Mouse (Mus musculus): ENCODE results near the gene Zfp64. TPM values are rescaled to one million over a fixed set of nuclear protein-coding genes. Genes with fewer than 3 reads are reported as not detected.

Gene Zfp64
- polyA plus RNA-seq, 1 experiment from 2014 or later, result 37.2 TPM

- 78% methylated on average over 10 of the region's 10 CpGs for WGBS
Measured at GRCm38 (mm10) chr2:168939261-168939933, 16.0 kb downstream of the Zfp64 start.

GRCm38 (mm10) chr2:168936896-168937295, 18.5 kb downstream of the Zfp64 start:
- Histone ChIP-seq H3K27me3 (ENCODE audit: control insufficient read depth, insufficient read depth, low read length) (no peaks in the 10 kb centered on the region), H3K27ac (ENCODE audit: low read length) (no peak overlapping the region), H3K9me3 (ENCODE audit: control insufficient read depth, low read depth, low read length) (no peaks in the 10 kb centered on the region), H3K36me3 (ENCODE audit: control insufficient read depth, insufficient read depth, low read length) (peaks cover 50% of the 10 kb centered on the region), H3K9ac (replicated peaks; ENCODE audit: low read depth, low read length) (no peak overlapping the region), H3K4me2 (replicated peaks; ENCODE audit: low read depth, low read length) (no peak overlapping the region), H3K4me1 (ENCODE audit: control insufficient read depth, insufficient read depth, low read length) (no peaks in the 10 kb centered on the region), H3K4me3 (ENCODE audit: low read depth, low read length) (no peak overlapping the region)
- ATAC-seq (ENCODE audit: insufficient number of reproducible peaks, insufficient read depth, low FRiP score, low read depth), result no peak
- 90% methylated on average over 6 of the region's 6 CpGs for WGBS

More at GRCm38 (mm10) chr2:168939261-168939933, 16.0 kb downstream of the Zfp64 start:
- H3K9me3 ChIP-seq (ENCODE audit: control insufficient read depth, low read depth, low read length), result no peaks in the 10 kb centered on the region
- no peak overlapping the region for H3K4me3 ChIP-seq (ENCODE audit: low read depth, low read length)
- H3K27me3 ChIP-seq (ENCODE audit: control insufficient read depth, insufficient read depth, low read length), result no peaks in the 10 kb centered on the region
- no peak overlapping the region for H3K27ac ChIP-seq (ENCODE audit: low read length)
- no peak for ATAC-seq (ENCODE audit: insufficient number of reproducible peaks, insufficient read depth, low FRiP score, low read depth)
- H3K4me2 ChIP-seq (replicated peaks; ENCODE audit: low read depth, low read length), result no peak overlapping the region
- no peaks in the 10 kb centered on the region for H3K4me1 ChIP-seq (ENCODE audit: control insufficient read depth, insufficient read depth, low read length)
- no peak overlapping the region for H3K9ac ChIP-seq (replicated peaks; ENCODE audit: low read depth, low read length)
- H3K36me3 ChIP-seq (ENCODE audit: control insufficient read depth, insufficient read depth, low read length), result peaks cover 40% of the 10 kb centered on the region

- WGBS, result 82% methylated on average over 35 of the region's 35 CpGs
Measured at GRCm38 (mm10) chr2:168935165-168935564, 20.2 kb downstream of the Zfp64 start.

GRCm38 (mm10) chr2:168931686-168932085, 23.7 kb downstream of the Zfp64 start:
- ATAC-seq (ENCODE audit: insufficient number of reproducible peaks, insufficient read depth, low FRiP score, low read depth), result no peak
- no peaks in the 10 kb centered on the region for H3K9me3 ChIP-seq (ENCODE audit: control insufficient read depth, low read depth, low read length)
- H3K4me1 ChIP-seq (ENCODE audit: control insufficient read depth, insufficient read depth, low read length), result no peaks in the 10 kb centered on the region
- no peak overlapping the region for H3K4me2 ChIP-seq (replicated peaks; ENCODE audit: low read depth, low read length)
- H3K27me3 ChIP-seq (ENCODE audit: control insufficient read depth, insufficient read depth, low read length), result no peaks in the 10 kb centered on the region
- H3K36me3 ChIP-seq (ENCODE audit: control insufficient read depth, insufficient read depth, low read length), result peaks cover 38% of the 10 kb centered on the region
- no peak overlapping the region for H3K27ac ChIP-seq (ENCODE audit: low read length)
- no peak overlapping the region for H3K4me3 ChIP-seq (ENCODE audit: low read depth, low read length)
- 93% methylated on average over 14 of the region's 14 CpGs for WGBS
- no peak overlapping the region for H3K9ac ChIP-seq (replicated peaks; ENCODE audit: low read depth, low read length)

More at GRCm38 (mm10) chr2:168935165-168935564, 20.2 kb downstream of the Zfp64 start:
- Histone ChIP-seq H3K9ac (replicated peaks; ENCODE audit: low read depth, low read length) (no peak overlapping the region), H3K4me3 (ENCODE audit: low read depth, low read length) (no peak overlapping the region), H3K27ac (ENCODE audit: low read length) (no peak overlapping the region), H3K9me3 (ENCODE audit: control insufficient read depth, low read depth, low read length) (no peaks in the 10 kb centered on the region), H3K4me2 (replicated peaks; ENCODE audit: low read depth, low read length) (no peak overlapping the region), H3K36me3 (ENCODE audit: control insufficient read depth, insufficient read depth, low read length) (peaks cover 48% of the 10 kb centered on the region), H3K4me1 (ENCODE audit: control insufficient read depth, insufficient read depth, low read length) (no peaks in the 10 kb centered on the region), H3K27me3 (ENCODE audit: control insufficient read depth, insufficient read depth, low read length) (no peaks in the 10 kb centered on the region)
- ATAC-seq (ENCODE audit: insufficient number of reproducible peaks, insufficient read depth, low FRiP score, low read depth), result no peak

- no peak overlapping the region for H3K4me3 ChIP-seq (ENCODE audit: low read depth, low read length)
- WGBS, result 22% methylated on average over 10 of the region's 10 CpGs
- ATAC-seq (ENCODE audit: insufficient number of reproducible peaks, insufficient read depth, low FRiP score, low read depth), result no peak
- no peak overlapping the region for H3K9ac ChIP-seq (replicated peaks; ENCODE audit: low read depth, low read length)
- H3K27me3 ChIP-seq (ENCODE audit: control insufficient read depth, insufficient read depth, low read length), result no peaks in the 10 kb centered on the region
- no peaks in the 10 kb centered on the region for H3K4me1 ChIP-seq (ENCODE audit: control insufficient read depth, insufficient read depth, low read length)
- H3K36me3 ChIP-seq (ENCODE audit: control insufficient read depth, insufficient read depth, low read length), result peaks cover 41% of the 10 kb centered on the region
- no peak overlapping the region for H3K27ac ChIP-seq (ENCODE audit: low read length)
- no peaks in the 10 kb centered on the region for H3K9me3 ChIP-seq (ENCODE audit: control insufficient read depth, low read depth, low read length)
- H3K4me2 ChIP-seq (replicated peaks; ENCODE audit: low read depth, low read length), result no peak overlapping the region
Measured at GRCm38 (mm10) chr2:168929691-168930090, 25.7 kb downstream of the Zfp64 start.

GRCm38 (mm10) chr2:168927401-168927800, 28.0 kb downstream of the Zfp64 start:
- no peak overlapping the region for H3K9ac ChIP-seq (replicated peaks; ENCODE audit: low read depth, low read length)
- no peaks in the 10 kb centered on the region for H3K27me3 ChIP-seq (ENCODE audit: control insufficient read depth, insufficient read depth, low read length)
- no peak for ATAC-seq (ENCODE audit: insufficient number of reproducible peaks, insufficient read depth, low FRiP score, low read depth)
- WGBS, result 68% methylated on average over 7 of the region's 7 CpGs
- no peak overlapping the region for H3K4me3 ChIP-seq (ENCODE audit: low read depth, low read length)
- no peaks in the 10 kb centered on the region for H3K4me1 ChIP-seq (ENCODE audit: control insufficient read depth, insufficient read depth, low read length)
- peaks cover 24% of the 10 kb centered on the region for H3K36me3 ChIP-seq (ENCODE audit: control insufficient read depth, insufficient read depth, low read length)
- no peak overlapping the region for H3K27ac ChIP-seq (ENCODE audit: low read length)
- no peak overlapping the region for H3K4me2 ChIP-seq (replicated peaks; ENCODE audit: low read depth, low read length)
- H3K9me3 ChIP-seq (ENCODE audit: control insufficient read depth, low read depth, low read length), result no peaks in the 10 kb centered on the region

GRCm38 (mm10) chr2:168926257-168926810, 29.1 kb downstream of the Zfp64 start:
- H3K27ac ChIP-seq (ENCODE audit: low read length), result no peak overlapping the region
- H3K4me1 ChIP-seq (ENCODE audit: control insufficient read depth, insufficient read depth, low read length), result no peaks in the 10 kb centered on the region
- H3K27me3 ChIP-seq (ENCODE audit: control insufficient read depth, insufficient read depth, low read length), result no peaks in the 10 kb centered on the region
- H3K9me3 ChIP-seq (ENCODE audit: control insufficient read depth, low read depth, low read length), result no peaks in the 10 kb centered on the region
- no peak overlapping the region for H3K4me3 ChIP-seq (ENCODE audit: low read depth, low read length)
- no peak overlapping the region for H3K4me2 ChIP-seq (replicated peaks; ENCODE audit: low read depth, low read length)
- 90% methylated on average over 37 of the region's 37 CpGs for WGBS
- H3K9ac ChIP-seq (replicated peaks; ENCODE audit: low read depth, low read length), result no peak overlapping the region
- no peak for ATAC-seq (ENCODE audit: insufficient number of reproducible peaks, insufficient read depth, low FRiP score, low read depth)
- peaks cover 17% of the 10 kb centered on the region for H3K36me3 ChIP-seq (ENCODE audit: control insufficient read depth, insufficient read depth, low read length)

- 11% methylated on average over 9 of the region's 9 CpGs for WGBS
Measured at GRCm38 (mm10) chr2:168923706-168924105, 31.7 kb downstream of the Zfp64 start.

More at GRCm38 (mm10) chr2:168923706-168924105, 31.7 kb downstream of the Zfp64 start:
- Histone ChIP-seq H3K9ac (replicated peaks; ENCODE audit: low read depth, low read length) (no peak overlapping the region), H3K9me3 (ENCODE audit: control insufficient read depth, low read depth, low read length) (no peaks in the 10 kb centered on the region), H3K36me3 (ENCODE audit: control insufficient read depth, insufficient read depth, low read length) (peaks cover 14% of the 10 kb centered on the region), H3K4me2 (replicated peaks; ENCODE audit: low read depth, low read length) (no peak overlapping the region), H3K4me1 (ENCODE audit: control insufficient read depth, insufficient read depth, low read length) (no peaks in the 10 kb centered on the region), H3K27ac (ENCODE audit: low read length) (no peak overlapping the region), H3K27me3 (ENCODE audit: control insufficient read depth, insufficient read depth, low read length) (no peaks in the 10 kb centered on the region), H3K4me3 (ENCODE audit: low read depth, low read length) (no peak overlapping the region)
- ATAC-seq (ENCODE audit: insufficient number of reproducible peaks, insufficient read depth, low FRiP score, low read depth), result no peak
